Mouse (Mus musculus) cerebellum, adult 11-12 months (tissue): Measurements from ENCODE around the gene Snx1.

Experiments
- DNase-seq: peaks from one replicate; pipeline ENCODE4 v3.0.0; 2022

Snx1 gene

GRCm38 (mm10) chr9:66126456-66127192 is at the start of gene Snx1, which contains the start of gene Ciao2a:
Gene Snx1, minus strand, starts transcription at chr9:66126587.
Gene Ciao2a, plus strand, starts transcription at chr9:66126611.
- DNase-seq: peak; percentile 94

GRCm38 (mm10) chr9:66174985-66175384 is 48.6 kb upstream of the Snx1 start:
- no peak for DNase-seq

DNA sequence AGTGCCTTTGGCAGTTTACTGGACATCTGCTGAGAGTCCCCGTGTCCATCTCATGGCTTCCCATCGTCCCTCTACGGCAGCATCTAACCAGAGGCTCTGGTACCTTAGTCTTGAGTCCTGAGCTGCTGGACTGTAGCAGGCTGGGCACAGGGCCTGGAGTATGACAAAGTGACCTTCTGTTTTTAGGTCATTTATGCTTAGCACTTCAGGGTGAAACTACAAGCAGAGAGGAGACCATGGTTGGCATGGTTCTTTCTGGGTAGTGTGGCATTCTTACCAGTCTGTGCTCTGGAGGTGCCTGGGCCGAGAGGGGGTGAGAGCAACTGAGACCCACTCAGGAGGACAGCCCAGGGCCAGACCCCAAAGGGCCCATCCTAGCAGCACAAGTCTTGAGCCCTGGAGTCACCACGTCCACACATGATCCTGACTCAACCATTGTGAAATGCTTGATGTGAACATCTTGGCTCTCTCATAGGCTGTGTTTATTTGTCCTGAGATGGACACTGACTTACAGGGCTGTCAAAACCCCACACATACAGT is 47.0 kb upstream of the Snx1 start:
- DNase-seq: no peak

DNA sequence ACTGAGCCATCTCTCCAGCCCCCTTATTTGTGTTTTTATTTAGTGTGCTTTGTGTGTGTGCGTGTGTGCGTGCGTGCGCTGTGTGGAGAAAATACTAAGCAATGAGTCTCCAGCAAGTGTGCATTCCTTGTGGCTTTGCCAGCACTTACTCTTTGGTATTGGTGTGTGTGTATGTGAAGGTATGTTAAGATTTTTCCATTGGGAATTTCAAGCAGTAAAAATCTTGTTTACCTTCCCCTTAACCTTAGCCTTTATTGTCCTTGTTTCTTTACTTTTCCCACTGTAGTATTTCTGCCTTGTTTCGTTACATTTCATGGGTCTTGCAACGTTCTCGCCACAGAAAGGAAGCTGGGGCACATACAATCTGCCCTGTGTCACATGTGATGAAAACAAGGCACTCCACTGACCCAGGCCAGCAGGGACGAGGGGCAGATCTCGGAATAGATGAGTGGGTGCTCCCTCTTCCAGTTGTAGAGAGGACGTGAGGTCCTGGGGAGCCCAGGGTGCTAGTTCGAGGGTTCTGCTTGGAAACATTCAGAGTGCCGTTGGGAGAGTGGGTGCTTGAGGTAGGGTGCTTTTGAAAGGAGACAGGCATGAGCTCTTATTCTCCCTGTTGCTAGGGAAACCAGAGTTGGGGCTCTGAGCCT is 45.0 kb upstream of the Snx1 start:
- DNase-seq: no peak

DNA sequence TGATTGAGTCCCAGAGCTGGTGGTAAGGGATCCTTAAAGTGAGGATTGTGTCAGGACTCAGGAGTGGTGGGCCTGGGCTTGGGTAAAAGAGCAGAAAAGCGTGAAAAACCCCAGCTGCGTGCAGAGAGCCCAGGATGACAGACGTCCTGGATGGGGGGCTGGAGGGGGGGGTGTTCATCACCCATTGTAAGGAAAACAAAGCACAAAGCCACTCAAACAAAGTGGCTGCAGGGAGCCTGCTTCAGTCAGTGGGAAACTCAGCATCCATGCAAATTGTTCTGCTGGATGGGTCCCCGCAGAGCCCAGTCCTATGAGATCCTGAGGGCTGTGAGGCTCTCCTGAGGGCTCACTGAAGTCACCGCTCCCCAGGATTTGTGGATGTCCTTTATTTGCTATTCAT is 44.1 kb upstream of the Snx1 start:
- DNase-seq: no peak

DNA sequence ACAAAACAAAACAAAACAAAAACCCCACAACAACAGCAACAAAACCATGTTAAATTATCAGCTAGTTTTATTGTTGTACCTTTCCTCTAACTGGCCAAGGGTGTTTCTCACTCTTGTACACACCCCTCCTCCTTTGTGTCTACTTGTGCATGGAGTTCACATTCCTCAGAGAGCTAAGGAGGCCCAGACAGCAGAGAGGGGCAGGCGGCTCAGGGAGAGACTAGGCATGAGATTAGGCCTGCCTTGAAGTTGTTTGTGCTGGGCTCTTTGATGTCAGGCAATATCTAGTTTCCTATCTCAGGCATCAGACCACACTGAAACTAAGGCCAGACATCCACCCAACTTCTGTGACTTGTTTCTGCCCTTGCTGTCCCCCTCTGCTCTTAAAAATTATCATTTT is 41.8 kb upstream of the Snx1 start:
- no peak for DNase-seq

DNA sequence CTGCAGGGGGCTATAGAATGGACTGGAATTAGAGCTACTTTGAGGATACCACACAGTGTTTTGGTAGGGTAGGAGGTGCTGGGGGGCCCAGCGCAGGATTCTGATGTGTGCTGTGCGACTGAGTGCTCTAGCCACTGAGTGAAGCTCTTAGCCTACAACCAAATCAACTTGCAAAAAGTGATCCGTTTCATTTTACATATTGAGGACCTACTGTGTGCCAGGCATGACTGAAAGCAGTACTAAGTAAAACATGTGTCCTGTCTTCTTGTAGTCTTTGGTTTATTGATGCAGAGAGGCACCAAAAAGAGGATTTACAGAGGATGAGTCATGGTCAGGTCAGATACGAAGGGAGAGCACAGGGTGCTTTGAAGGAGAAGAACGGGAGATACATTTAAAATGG is 40.8 kb upstream of the Snx1 start:
- no peak for DNase-seq

DNA sequence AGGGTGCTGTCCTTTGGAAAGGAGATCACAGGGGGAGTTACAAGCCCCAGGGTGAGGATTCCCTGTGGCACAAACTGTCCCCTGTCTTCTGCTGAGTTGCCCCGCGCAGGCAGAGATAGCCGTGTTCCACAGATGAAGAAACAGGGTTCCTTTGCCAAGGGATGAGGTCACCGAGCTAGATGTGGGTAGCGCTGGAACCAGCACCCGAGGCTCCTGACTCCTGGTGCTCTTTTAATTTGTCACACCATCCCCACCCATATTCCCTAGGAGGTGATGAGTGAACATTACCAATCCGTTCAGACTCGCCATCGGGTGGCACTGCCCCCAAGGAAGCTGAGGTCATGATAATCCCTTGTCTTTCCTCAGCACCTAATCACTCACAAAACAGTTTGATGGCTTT is 36.6 kb upstream of the Snx1 start:
- DNase-seq: no peak

DNA sequence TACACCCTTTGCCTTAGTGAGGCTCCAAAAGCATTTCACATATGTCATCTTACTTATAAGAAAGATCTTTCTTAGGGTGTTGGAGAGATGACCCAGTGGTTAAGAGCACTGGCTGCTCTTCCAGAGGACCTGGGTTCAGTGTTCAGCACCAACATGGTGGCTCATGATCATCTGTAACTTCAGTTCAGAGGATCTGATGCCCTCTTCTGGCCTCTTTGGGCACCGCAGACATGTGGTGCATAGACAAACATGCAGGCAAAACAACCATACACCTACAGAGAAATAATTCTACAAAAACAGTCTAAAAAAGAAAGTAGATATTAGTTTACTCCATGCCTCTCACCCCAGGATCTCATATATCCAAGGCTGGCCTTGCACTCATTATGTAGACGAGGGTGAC is 33.8 kb upstream of the Snx1 start:
- DNase-seq: no peak

DNA sequence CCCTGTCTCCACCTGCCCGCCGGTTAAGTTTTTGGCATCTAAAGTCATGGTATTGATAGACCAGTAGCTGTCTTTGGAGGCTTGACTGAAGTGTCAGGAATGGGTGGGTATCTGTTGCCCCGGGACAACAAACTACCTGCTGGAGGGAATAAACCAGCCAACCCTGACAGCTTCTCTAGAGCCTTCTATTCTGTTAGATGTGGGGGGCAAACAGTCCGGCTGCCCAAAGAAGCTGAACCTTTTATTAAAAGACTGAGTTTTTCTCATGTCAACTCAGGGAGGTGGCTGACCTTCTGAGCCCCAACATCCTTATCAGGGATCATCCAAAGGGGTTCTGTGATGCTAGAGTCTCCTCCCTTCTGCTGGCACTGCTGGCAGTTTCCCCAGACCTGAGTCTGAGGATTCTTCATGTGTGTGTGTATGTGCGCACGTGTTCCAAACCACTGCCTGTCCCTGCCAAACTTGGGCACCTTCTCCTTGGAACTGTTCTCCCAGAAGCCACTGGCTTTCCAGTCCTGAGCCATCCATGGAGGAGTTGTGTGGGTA is 32.6 kb upstream of the Snx1 start:
- no peak for DNase-seq

DNA sequence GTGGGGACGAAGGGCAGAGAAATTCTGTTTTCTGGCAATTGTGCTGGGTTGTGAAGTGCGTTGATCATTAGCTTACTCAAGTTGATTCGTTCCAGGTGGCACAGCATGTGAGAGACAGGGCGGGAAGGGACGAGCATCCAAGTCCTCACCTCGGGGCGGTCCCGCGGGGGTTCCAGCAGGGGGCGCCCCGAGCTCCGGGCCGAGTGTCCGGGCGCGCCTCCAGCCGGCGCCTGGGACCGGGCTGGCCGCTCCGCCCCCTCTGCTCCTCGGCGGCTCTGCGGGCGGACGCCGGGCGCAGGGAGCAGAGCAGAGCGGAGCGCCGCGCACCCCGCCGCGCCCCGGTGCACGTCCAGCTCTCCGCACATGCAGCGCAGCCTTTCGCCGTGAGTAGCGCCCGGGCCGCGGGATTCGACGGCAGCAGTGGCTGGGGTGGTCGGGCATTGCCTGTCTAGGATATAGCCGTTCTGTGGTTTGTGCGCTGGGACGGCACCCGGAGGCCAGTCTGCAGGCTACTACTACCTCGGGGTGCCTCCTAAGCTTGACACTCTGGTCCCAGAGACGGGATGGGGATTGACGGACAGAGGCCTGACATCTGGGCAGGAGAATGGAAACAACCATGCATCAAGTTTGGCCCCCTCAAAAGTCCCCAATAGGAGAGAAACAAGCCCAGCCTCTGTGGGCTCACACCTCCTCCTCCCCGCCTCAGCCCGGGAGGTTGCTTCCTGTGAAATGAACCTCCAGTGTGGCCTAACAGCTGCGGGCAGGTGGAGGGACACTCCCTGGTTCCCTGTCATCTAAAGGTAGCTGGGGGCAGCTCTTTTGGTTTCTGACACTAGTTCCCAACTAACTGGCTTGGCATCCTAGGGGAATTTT is 31.8 kb upstream of the Snx1 start, which contains the start of gene Dapk2:
Gene Dapk2 (plus strand): TSS at position 266 of the 873 bp plus-strand sequence.
- peak; percentile 54 for DNase-seq

DNA sequence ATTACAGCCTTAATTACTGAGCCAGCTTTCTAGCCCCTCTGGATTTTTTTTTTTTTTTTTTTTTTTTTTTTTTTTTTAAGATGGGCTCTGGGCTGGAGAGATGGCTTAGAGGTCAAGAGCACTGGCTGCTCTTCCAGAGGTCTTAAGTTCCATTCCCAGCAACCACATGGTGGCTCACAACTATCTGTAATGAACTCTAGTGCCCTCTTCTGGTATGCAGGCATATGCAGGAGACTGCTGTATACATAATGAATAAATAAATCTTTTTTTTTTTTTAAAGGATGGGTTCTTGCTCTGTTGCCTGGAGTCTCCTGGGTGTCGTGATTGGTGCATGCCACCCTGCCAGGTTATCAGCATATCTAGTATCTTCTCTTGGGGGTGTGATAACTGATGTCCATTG is 29.1 kb upstream of the Snx1 start:
- DNase-seq: no peak

GRCm38 (mm10) chr9:66154013-66154412 is 27.6 kb upstream of the Snx1 start:
- DNase-seq: no peak

DNA sequence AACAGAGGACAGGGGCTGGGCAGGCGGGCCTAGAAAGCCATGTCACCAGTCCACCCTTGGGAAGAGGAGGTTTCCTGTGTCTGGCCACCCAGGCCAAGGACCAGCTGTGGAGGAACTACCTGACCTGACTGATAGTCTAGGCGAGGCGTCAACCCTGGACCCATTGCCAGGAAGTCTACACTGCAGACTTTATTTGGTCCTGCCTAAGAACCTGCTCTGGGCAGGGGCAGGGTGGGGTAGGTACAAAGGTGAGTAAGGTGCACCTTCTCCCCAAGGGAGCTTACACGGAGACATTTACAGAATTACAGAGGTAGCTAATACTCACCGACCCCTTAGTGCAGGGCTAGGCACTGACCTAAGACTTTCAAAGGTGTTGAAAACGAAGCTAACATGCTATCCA is 27.2 kb upstream of the Snx1 start:
- no peak for DNase-seq

GRCm38 (mm10) chr9:66152011-66152410 is 25.6 kb upstream of the Snx1 start:
- DNase-seq: no peak

GRCm38 (mm10) chr9:66146141-66146540 is 19.8 kb upstream of the Snx1 start:
- DNase-seq: no peak

DNA sequence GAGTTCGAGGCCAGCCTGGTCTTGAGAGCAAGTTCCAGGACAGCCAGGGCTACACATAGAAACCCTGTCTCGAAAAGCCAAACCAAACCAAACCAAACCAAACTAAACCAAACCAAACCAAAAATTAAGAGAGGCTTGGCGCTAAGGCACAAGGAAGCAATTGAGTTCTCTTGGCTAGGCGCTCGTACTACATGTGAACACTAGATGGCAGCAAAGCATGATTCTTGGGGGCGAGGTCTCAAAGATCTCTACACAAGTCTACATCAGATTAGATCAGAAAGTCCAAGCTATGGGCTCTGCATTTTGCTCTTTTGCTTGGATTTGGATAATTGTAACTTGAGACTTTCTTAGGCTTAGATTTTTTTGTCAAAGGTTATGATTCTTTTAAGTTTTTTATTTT is 17.9 kb upstream of the Snx1 start:
- DNase-seq: peak; percentile 65

DNA sequence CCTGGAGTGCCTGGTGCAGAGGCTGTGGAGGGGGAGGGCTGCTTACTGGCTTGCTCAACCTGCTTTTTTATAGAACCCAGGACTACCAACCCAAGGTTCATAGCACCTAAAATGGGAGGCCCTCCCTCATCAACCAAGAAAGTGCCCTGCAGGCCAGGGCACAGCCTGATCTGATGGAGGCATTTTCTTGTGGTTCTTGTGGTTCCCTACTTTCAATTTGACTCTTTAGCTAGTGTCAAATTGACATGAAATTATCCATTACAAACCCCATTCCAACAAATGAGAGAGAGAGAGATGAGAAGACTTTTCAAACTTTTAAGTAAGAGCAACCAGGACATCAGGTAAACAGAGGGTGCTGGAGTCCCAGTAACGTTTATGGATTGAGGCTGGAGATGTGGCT is 15.9 kb upstream of the Snx1 start:
- no peak for DNase-seq

- DNase-seq: no peak
Observed at GRCm38 (mm10) chr9:66138193-66138592, 11.8 kb upstream of the Snx1 start.

DNA sequence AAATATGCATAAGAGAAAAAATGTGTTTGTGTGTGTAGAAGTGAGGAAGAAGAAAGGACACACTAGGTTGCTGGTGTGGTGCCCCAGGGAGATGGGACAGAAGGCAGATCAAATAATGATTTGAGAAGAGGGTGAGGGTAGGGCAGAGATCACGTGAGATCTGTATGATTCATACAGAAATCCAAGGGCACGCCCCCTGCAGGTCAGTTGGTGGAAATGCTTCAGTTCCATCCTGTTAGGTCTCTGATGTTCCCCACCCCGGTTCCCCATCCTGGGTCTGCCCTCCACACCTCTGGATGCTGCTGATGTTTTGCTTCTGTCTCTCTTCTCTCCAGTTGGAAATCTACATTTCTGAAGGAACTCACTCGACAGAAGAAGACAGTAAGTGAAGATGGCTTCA is 9.6 kb upstream of the Snx1 start:
- DNase-seq: no peak

DNA sequence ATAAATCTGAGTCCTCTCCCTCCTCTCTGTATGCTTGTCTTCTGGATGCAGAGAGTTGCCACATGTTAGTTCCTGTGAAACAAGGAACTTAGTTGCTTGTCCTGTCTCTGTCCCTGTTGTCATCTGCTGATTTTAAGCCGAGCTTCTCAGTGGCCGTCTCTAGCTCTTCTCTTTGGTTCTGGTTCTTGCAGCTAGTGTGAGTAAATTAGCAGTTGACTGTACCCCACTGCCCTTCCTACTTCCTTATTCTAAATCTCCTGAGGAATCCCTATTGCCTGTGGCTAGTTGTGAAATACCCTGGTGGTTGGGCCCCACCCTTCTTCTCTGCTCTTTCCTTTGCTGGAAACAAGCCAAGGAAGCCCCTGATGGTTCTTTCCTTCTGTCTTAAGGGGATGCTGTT is 5.1 kb upstream of the Snx1 start:
- DNase-seq: no peak

GRCm38 (mm10) chr9:66127884-66128283 is 1.5 kb upstream of the Snx1 start:
- no peak for DNase-seq

- DNase-seq: no peak
Observed at GRCm38 (mm10) chr9:66127193-66127546, 783 bp upstream of the Snx1 start.
